Mouse (Mus musculus) intestine, postnatal 0 days (tissue): ENCODE data around the gene Cmtm3. TPM values are rescaled to one million over a fixed set of nuclear protein-coding genes. Genes with fewer than 3 reads are reported as not detected.

ENCODE experiments used
- ATAC-seq: fragments of 200-750 bp; cut with Nextera tagmentation; 2 replicates; pipeline ENCODE4 v1.8.0; 2017; ENCODE audit warnings: mild to moderate bottlenecking, moderate TSS enrichment, moderate library complexity
- H3K27ac ChIP-seq: fragments of 300-500 bp; sonication (generic); 2 replicates; pipeline ENCODE4 v1.5.1; 2014; ENCODE audit warnings: mild to moderate bottlenecking, low read depth, low read length, moderate library complexity
- H3K27me3 ChIP-seq: fragments of 300-500 bp; sonication (generic); replicated peaks from 2 replicates; pipeline ENCODE4 v1.6.1; 2014; ENCODE audit warnings: low read length, mixed read lengths; ENCODE audit not compliant: control insufficient read depth, insufficient read depth
- H3K36me3 ChIP-seq: fragments of 300-500 bp; sonication (generic); 2 replicates; pipeline ENCODE4 v1.6.1; 2014; ENCODE audit warnings: mild to moderate bottlenecking, moderate library complexity; ENCODE audit not compliant: control insufficient read depth, insufficient read depth
- H3K4me1 ChIP-seq: fragments of 300-500 bp; sonication (generic); replicated peaks from 2 replicates; pipeline ENCODE4 v1.6.1; 2014; ENCODE audit warnings: antibody characterized with exemption, low read length, mixed read lengths; ENCODE audit not compliant: control insufficient read depth, insufficient read depth
- H3K4me2 ChIP-seq: fragments of 300-500 bp; sonication (generic); replicated peaks from 2 replicates; pipeline ENCODE4 v1.6.1; 2014; ENCODE audit warnings: low read depth, mild to moderate bottlenecking, moderate library complexity
- H3K4me3 ChIP-seq: fragments of 300-500 bp; sonication (generic); 2 replicates; pipeline ENCODE4 v1.5.1; 2014; ENCODE audit warnings: low read depth, low read length
- H3K9ac ChIP-seq: fragments of 300-500 bp; sonication (generic); 2 replicates; pipeline ENCODE4 v1.6.1; 2014; ENCODE audit warnings: mild to moderate bottlenecking, low read depth, low read length
- H3K9me3 ChIP-seq: fragments of 300-500 bp; sonication (generic); 2 replicates; pipeline ENCODE4 v1.6.1; 2016; ENCODE audit warnings: mixed run types; ENCODE audit not compliant: control insufficient read depth
- CTCF ChIP-seq: sonication (generic); IDR thresholded peaks from 2 replicates; pipeline ENCODE4 v1.5.1; 2016; ENCODE audit warnings: low read depth, mild to moderate bottlenecking, control low read depth, antibody characterized with exemption, moderate library complexity
- WGBS: fragments of 180-500 bp; shearing (Covaris S2); extraction: QIAGEN DNeasy Blood & Tissue Kit; methylation state at CpG from one replicate; pipeline ENCODE4 v1.1.7; 2014; 5-methylcytosine and 5-hydroxymethylcytosine counted together
- polyA plus RNA-seq: library from polyadenylated mRNA; unstranded; fragments of >200 nt; fragmentation: Nextera tagmentation; extraction: Ambion mirVana; gene quantifications from 2 replicates; pipeline ENCODE4 v1.2.1, GENCODE M21; 2015

Gene Cmtm3
- polyA plus RNA-seq, 1 experiment from 2014 or later = 40.3 TPM

- Histone ChIP-seq H3K4me1 (peaks cover 12% of the 10 kb centered on the region; the same call in 1 of the 2 replicates), H3K27ac (peak overlapping the region; percentile 84), H3K4me2 (0 out of 2 replicates have a peak overlapping the region, but pooled peaks have one; percentile 54), H3K27me3 (no peaks in the 10 kb centered on the region), H3K4me3 (no peak overlapping the region), H3K9ac (0 out of 2 replicates have a peak overlapping the region, but pooled peaks have one; percentile 17), H3K36me3 (no peaks in the 10 kb centered on the region), H3K9me3 (no peaks in the 10 kb centered on the region)
- 57% methylated on average over 5 of the region's 5 CpGs for WGBS
- ATAC-seq = no peak
- no peak for TF ChIP-seq CTCF
Observed at GRCm38 (mm10) chr8:104375959-104376358, 36.7 kb downstream of the Cmtm3 start.

DNA sequence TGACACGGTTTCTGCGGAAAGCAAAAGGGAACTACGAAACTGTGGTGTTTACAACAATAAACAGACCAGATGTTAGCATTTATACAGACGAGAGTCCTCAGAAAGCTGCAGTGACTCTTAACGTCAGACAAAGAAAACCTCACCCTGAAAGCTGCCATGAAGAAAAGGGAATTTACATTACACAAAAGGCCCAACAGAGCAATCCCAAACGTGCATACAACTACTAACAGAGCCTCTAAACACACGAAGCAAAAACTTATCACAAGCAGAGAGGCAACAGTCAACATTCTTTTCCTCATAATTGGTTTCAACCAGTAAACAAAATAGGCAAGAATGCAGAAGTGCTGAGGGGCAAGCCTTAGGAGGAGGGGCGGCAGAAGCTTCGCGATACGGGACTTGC is 37.5 kb downstream of the Cmtm3 start:
- Histone ChIP-seq H3K27me3 (no peaks in the 10 kb centered on the region), H3K9me3 (no peaks in the 10 kb centered on the region), H3K4me2 (no peak overlapping the region), H3K27ac (no peak overlapping the region), H3K9ac (no peak overlapping the region), H3K36me3 (no peaks in the 10 kb centered on the region), H3K4me1 (peaks cover 14% of the 10 kb centered on the region; the same call in 1 of the 2 replicates), H3K4me3 (no peak overlapping the region)
- WGBS = 45% methylated on average over 11 of the region's 11 CpGs
- no peak for TF ChIP-seq CTCF
- ATAC-seq = no peak

GRCm38 (mm10) chr8:104379301-104379836 is 40.2 kb downstream of the Cmtm3 start:
- TF ChIP-seq CTCF = no peak
- Histone ChIP-seq H3K9me3 (no peaks in the 10 kb centered on the region), H3K27ac (no peak overlapping the region), H3K4me1 (peaks cover 21% of the 10 kb centered on the region), H3K4me2 (no peak overlapping the region), H3K9ac (no peak overlapping the region), H3K4me3 (no peak overlapping the region), H3K36me3 (no peaks in the 10 kb centered on the region), H3K27me3 (no peaks in the 10 kb centered on the region)
- ATAC-seq = no peak
- 71% methylated on average over 10 of the region's 10 CpGs for WGBS

- Histone ChIP-seq H3K36me3 (no peaks in the 10 kb centered on the region), H3K27ac (no peak overlapping the region), H3K9me3 (no peaks in the 10 kb centered on the region), H3K4me3 (no peak overlapping the region), H3K27me3 (no peaks in the 10 kb centered on the region), H3K4me1 (peaks cover 21% of the 10 kb centered on the region), H3K4me2 (no peak overlapping the region), H3K9ac (no peak overlapping the region)
- no peak for TF ChIP-seq CTCF
- WGBS = 73% methylated on average over 7 of the region's 7 CpGs
- ATAC-seq = no peak
Observed at GRCm38 (mm10) chr8:104380269-104380668, 41.1 kb downstream of the Cmtm3 start.

DNA sequence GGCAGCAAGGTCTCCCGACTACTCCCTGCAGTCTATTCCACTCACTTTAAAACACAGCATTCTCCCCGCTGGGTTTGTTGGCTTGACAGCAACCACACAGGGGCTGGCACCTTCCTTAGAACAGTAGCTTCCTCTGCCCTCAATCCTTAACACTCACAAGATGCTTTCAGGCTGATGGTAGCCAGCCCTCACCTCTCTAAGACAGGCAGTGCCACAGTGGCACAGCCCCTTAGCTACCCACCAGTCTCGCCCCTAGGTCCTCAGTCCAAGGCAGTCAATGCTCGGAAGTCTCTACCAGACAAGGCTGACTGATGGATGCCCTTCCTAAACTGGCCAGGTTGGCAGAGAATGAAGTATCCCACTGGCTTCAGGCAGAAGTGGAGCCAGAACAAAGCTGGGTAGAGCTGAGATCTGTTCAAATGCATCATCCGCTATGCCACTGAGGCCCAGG is 41.8 kb downstream of the Cmtm3 start:
- Histone ChIP-seq H3K27me3 (no peaks in the 10 kb centered on the region), H3K36me3 (no peaks in the 10 kb centered on the region), H3K4me3 (no peak overlapping the region), H3K4me1 (peaks cover 16% of the 10 kb centered on the region), H3K9ac (no peak overlapping the region), H3K27ac (no peak overlapping the region), H3K4me2 (no peak overlapping the region), H3K9me3 (no peaks in the 10 kb centered on the region)
- WGBS = 81% methylated on average over 5 of the region's 5 CpGs
- TF ChIP-seq CTCF = no peak
- ATAC-seq = no peak

GRCm38 (mm10) chr8:104383296-104383695 is 44.1 kb downstream of the Cmtm3 start:
- Histone ChIP-seq H3K27ac (peak overlapping the region; percentile 80), H3K4me1 (peaks cover 18% of the 10 kb centered on the region)
- 50% methylated on average over 2 of the region's 2 CpGs for WGBS

More at GRCm38 (mm10) chr8:104383296-104383695, 44.1 kb downstream of the Cmtm3 start:
- peak overlapping the region; percentile 22; the same call in 1 of the 2 replicates for H3K9ac ChIP-seq
- no peaks in the 10 kb centered on the region for H3K9me3 ChIP-seq
- peak overlapping the region; percentile 46 for H3K4me2 ChIP-seq
- H3K4me3 ChIP-seq = no peak overlapping the region
- no peak for ATAC-seq
- no peaks in the 10 kb centered on the region for H3K27me3 ChIP-seq
- TF ChIP-seq CTCF = no peak
- no peaks in the 10 kb centered on the region for H3K36me3 ChIP-seq
